Mouse (Mus musculus) large intestine, adult 2 months (tissue): ENCODE measurements at regions not wholly inside any gene's neighbourhood (a gene's known extent, or its start where the extent isn't known, plus 50 kb on each side); places are given as distances from the start of the nearest gene placed in this dataset.

Experiments
- DNase-seq: peaks from one replicate; pipeline ENCODE4 v3.0.0-alpha.2; 2012; ENCODE audit warnings: low read depth, low spot score
- WGBS: fragments of 180-500 bp; shearing (Covaris S2); methylation state at CpG from one replicate; pipeline ENCODE4 v1.1.7; 2018; 5-methylcytosine and 5-hydroxymethylcytosine counted together

DNA sequence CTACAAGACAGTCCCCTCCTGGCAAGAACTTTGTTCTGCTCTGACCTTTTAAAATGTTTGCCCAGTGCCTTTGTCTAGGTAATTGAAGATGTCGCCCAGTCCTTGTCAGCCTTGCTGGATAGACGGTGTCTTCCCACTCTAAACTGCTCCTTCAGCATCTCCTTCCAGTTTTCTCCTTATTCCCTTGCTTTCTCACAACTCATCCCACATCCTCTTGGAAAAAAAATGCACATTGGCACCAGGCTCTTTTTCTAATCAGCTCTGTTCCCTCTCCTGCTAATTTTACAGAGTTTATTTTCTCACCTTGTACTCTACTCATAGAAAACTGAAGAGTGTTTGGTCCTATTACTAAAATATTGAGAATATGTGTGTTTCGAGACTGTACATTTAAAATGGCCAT lies 466.3 kb downstream of the Lmo4 start:
- 67% methylated on average over 3 of the region's 3 CpGs for WGBS
- no peak for DNase-seq

DNA sequence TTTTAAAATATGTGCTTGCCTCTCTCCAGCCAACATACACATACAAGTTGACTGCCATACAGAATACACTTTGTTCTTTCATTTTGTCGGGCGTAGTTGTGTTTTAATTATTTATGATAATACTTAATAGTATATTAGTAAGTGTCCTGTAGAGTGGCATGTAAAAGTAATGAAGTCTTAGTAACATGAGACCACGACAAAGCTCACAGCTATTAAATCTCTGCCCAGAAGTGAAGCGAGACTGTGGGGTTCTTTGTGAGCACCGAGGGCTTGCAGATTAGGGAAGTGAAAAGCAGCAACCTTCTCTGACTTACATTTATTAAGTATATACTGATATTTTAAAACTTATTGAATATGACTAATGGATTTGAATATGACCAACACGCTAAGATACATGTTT lies 467.2 kb downstream of the Lmo4 start:
- 86% methylated on average over 6 of the region's 6 CpGs for WGBS
- no peak for DNase-seq

DNA sequence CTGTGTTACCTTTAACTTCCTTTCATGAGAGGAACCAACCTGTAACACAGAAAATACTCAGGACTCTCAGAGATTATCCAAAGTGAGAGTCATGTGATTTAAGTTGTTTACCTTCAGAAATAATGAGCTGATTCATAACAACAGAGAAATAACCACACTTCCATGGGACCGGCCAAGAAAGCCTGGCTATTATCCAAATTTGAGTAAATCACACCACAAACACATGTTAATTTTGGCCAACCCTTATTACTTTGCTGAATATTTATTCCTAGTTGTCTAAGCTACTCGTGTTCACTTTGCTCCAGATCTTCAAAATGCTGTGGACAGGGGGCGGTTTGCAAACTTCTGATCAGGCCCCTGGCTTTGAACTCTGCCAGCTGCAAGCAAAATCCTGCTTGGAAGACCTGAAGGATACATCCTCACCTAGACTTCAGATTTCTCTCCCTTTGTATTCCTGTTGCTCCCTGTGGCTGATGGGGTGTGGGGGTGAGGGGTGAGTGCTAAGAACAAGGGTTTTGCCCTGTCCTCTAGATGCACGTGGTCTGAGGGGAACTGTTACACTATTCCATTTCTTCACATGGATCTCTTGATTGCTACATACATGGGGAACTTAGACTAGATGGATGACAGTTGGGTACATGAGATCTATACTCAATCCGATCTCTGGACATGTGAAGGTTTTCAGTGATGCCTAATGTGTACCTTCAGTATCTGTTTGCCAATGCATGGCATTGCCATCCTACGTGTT lies 468.2 kb downstream of the Lmo4 start:
- 68% methylated on average over 6 of the region's 6 CpGs for WGBS
- no peak for DNase-seq

DNA sequence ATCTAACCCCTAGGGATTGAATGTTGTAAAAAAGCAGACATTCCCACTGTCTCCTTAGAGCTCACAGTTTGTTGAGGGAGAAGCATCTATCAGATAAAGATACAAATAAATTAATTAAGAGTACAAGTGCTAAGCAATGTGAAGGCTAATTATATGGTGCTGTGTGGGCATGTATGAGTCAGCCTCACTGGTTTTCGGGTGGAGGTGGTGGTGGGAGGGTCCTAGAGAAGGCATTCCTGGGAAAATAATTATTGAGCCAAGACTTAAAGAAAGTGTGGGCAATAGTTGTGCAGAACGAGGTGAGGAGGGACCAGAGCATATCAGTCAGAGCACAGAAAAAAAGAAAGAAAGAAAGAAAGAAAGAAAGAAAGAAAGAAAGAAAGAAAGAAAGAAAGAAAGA lies 470.2 kb downstream of the Lmo4 start:
- DNase-seq, result no peak
- WGBS, result 70% methylated on average over 2 of the region's 2 CpGs

DNA sequence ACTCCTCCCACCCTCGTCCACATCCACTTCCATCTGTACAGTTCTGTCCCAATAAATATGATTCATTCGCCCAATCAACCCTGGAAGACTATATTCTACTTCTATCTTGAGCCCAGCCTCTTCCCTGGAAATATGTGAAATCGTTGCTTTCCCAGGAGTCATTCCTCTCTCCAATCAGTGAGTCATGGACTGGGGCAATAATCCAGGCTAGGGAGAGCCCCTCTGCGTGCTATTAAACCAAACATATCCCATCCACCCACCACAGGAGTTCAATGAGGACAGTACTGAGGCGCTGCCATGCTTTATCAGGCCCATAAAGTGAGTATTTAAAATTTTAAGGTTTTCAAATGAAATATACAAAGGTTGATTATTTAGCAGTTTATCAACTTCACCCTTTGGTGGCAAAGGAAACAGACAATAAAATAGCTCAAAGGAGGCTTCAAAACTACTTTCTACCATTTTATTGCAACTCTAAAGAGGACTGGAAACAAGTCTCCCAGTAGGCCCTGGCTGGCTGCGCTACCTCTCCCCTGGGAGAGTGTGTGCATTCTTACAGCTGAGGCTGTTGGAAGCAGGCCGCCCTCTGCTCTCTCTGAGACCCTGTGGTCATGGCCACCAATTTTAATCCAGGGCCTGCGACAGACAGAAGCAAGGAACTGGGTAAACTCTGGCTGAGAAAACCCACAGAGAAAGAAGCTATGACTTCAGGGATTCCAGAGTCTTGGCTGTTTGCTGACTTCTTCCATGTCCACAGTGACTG lies 471.9 kb downstream of the Lmo4 start:
- DNase-seq, result no peak
- WGBS, result 49% methylated on average over 8 of the region's 8 CpGs

DNA sequence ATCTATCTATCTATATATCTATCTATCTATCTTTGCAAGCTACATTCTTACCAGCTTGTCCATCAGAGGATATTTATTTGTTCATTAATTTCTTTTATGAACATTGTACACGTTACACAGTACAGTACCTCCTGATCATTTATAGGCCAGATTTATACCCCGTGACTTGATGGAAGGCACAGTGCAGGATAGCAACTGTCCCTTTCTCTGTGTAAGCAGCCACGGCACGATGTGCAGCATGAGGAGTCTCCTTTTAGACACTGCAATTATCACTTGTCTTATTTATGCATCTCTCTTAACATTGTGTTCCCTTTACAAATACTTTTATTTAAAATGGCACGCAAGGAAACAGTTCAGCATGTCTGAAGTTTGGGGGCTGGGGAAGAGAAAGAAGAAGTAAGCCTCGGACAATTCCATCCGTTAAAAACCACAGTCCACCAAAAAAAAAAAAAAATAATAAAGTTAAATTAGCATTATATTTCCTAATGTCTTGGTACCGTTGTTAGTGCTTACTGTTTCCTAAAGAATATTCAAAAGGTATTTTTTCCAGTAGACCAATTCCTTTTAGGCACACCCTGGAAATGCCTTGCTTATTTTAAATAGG lies 475.4 kb downstream of the Lmo4 start:
- 77% methylated on average over 8 of the region's 8 CpGs for WGBS

DNA sequence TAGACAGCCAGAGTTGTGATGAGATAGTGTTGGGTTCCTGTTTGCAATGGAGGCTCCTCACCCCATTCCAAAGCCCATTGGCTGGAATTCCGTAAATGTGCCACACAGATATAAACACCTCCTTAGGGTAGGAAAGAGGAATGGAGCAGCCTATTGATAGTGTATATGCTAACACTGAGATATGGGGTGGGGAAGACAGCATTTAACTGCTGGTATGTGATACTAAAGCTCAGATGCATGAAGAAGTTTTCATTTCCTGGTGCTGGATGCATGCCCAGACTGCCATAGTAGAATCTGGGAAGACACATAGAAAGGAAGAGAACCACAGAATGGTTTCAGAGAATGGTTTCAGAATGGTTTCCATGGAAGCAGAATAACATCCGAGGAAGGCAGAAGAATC lies 482.4 kb downstream of the Lmo4 start:
- 69% methylated on average over 2 of the region's 2 CpGs for WGBS
- DNase-seq, result no peak

More for the DNA sequence above, 475.4 kb downstream of the Lmo4 start:
- no peak for DNase-seq

DNA sequence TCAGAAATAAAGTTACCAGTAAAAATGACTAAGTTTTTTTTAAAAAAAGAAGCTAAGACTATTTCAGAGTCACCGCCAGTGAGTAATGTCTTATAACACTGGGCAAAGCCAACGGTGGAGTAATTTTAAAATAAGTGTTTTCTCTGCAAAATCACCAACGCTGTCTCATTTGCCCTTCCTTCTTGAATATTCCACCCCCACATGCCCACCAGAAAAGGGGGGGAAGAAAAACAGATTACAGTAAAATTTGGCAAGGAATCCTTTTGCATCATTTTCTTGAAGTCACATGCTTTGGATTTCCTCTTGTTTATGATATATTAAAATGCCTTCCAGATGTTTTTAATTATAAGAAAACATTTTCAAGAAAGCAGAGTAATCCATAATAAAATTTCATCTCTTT lies 482.9 kb downstream of the Lmo4 start:
- WGBS, result 82% methylated on average over 3 of the region's 3 CpGs
- DNase-seq, result no peak

DNA sequence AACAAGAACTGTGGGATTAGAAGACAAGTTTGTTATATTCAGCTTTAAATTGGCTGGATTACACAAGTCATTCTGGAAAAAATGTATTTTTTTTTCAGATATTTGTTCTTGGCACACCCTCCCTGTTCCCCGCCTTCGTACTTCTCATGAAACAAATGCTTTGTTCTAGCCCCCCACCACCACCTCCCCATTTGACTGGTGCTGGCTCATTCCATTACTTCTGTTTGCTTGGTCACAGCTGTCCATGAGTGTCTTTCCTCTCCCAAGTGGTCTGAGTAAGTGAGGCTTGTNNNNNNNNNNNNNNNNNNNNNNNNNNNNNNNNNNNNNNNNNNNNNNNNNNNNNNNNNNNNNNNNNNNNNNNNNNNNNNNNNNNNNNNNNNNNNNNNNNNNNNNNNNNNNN lies 491.8 kb downstream of the Lmo4 start:
- WGBS, result 52% methylated on average over 2 of the region's 2 CpGs
- no peak for DNase-seq

DNA sequence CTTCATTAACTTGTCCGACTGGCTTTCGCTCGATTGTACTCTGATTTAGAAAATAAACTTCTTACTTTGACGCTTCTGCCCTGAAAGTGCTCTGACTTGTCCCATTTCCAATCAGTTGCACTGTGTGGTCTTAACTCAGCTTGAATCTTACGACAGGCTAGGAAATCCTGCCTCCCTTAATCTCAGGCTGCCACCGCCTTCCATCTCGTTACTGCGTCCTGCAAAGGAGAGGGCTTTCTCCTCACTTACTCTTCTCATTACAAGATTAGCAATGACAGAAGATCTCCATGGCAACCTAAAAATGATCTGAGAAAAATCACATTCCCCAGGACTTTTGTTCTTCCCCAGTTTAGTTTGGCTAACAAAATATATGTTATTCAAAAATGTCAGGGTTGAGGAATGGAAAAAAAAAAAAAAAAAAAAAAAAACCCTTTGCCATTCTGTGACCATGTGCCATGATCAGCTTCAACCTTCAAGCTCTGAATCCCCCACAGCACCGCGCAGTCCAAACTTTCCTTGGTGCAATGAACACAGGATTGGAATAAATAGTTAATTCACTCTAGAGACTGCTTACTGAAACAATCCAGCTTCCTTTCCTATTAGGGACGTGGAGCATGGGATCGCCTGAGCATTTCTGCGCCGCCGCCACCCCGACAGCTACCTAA lies 494.1 kb downstream of the Lmo4 start:
- 83% methylated on average over 16 of the region's 16 CpGs for WGBS
- DNase-seq, result no peak

DNA sequence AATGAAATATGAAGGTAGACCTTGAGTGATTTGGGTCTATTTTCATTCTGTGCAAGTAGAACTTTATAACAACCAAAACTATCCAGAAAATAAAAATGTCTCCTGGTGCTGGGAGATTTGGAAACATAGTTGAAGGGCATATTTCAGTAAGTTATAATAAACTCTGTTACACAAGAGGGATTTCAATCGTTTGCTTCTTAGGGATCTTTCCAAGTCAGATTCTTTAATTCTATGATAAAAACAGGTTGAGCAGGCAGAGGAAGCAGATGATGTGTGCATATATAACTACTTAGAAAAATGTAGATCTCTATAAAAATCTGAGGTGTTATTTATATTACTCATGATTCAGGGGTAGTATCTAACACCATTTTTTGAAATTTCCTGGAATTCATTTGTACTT lies 498.3 kb downstream of the Lmo4 start:
- WGBS, result 73% methylated on average over 1 of the region's 1 CpGs

DNA sequence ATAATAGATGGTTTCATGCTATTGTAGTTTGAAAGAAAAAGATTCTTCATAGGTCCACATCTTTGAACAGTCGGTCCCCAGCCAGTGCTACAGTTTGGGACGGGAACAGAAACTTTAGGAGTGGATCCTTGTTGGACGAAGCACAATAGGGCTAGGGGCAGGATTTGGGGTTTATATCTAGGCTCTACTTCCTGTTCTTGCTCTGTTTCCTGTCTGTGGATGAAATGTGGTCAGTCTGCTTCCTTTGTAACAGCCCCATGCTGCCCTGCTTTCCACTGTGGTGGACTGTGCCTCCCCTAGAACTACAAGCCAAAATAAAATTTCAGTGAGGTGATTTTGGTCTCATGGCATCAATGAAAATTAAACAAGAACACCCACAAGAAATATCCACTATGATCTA lies 510.2 kb downstream of the Lmo4 start:
- WGBS, result 83% methylated on average over 3 of the region's 3 CpGs

More for the DNA sequence above, 498.3 kb downstream of the Lmo4 start:
- no peak for DNase-seq

DNA sequence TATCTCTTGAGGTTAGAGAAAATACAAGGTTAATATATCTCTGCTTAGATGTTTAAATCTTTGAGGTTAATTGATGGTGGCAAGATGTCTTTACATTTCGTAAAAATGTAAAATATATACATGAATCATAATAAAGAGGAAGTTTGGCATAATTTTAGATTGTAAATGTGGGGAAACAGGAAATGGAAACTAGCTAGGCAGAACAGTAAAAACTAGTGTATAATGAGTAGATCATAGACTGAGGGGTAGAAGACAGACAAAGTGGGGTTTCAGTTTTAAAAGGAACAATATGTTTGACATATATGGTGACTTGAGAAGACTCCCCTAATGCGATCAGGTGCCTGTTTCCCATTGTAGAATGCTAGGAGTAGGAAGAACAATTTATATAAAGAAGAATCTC lies 519.3 kb downstream of the Lmo4 start:
- 61% methylated on average over 2 of the region's 2 CpGs for WGBS

More for the DNA sequence above, 510.2 kb downstream of the Lmo4 start:
- no peak for DNase-seq

DNA sequence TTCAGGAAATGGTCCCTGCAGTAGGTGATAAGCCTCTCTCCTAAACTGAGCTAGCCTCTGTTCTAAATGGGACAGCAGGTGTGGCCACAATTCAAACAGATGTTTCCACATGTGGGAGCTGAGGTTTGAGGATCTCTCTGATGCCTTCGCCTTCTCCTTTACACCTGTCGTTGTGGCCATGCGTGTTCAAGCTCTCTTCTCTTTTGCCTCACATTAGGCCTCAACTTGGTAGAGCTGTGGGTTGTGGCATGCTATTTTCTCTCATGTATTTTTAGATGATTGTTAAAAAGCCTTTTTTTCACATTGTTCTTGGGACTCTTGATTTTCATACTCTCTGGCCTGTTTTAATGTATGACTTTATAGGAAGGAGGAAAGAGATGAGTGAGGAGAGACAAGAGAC lies 526.8 kb downstream of the Lmo4 start:
- 89% methylated on average over 3 of the region's 3 CpGs for WGBS

More for the DNA sequence above, 519.3 kb downstream of the Lmo4 start:
- no peak for DNase-seq

DNA sequence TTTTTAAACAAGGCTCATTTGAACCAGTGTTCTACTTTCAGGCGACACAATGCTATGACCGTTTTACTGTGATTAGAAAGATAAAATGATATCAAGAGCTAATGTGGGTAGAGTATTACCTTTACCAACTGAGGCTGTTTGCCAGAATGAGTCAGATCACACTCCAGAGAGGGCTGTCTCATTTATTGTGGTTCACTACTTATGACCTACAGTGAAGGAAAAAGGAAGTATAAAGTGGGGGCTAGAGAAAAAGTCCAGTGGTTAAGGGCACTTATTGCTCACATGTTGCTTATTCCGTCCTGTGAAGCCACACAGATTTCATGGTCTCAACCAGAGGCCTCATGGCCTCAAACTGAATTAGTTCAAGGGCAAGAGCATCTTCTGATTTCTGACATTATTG lies 530.2 kb downstream of the Lmo4 start:
- no peak for DNase-seq
- whole genome bisulfite sequencing, result 85% methylated on average over 3 of the region's 3 CpGs

More for the DNA sequence above, 526.8 kb downstream of the Lmo4 start:
- DNase-seq, result no peak

DNA sequence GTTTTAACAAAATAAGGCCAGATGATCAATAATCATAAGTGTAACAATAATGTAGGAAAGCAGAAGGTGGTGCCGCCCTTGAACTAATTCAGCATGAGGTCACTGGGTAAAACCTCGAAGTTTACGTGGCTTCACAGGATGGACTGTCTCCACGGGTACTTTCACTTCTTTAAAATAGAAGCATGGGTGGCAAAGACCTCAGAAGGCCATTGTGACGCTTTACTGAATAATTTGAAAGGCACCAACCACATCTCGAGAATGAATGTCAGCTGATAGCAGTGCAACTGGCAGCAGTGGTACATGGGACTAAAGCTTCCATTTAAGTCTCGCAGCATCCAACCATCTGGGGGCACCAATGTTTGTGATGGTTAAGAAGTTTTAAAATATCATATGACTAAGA lies 530.6 kb downstream of the Lmo4 start:
- no peak for DNase-seq
- WGBS, result 79% methylated on average over 7 of the region's 7 CpGs

DNA sequence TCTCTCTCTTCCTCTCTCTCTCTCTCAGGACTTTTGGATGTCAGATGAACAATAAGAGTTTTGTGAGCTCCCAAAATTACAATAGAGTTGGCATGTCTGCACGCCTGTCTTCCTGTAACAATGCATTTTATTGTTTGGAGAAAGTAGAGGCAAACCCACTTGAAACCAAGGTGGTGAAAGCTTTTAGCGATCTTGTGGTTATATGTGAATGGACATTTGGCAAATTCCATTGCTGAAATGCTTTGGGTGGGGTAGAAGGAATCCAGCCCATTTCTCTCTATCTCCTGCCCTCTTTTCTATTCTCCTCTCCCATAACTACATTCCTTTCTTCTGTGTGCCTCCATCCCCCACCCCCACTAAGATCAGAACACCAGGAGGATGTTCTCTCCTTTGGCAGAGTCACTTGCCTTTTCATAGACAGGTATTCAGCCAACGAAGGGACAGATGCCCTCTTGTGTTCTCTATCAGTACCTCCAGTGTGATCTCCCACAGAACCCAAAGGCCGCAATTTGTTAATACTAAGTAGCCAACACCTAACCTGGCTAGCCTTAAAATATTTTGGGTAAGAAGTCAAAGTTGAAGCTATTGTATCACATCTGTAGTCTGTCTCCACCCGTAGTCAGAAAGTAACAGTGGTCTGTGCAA lies 542.9 kb downstream of the Lmo4 start:
- no peak for DNase-seq
- 83% methylated on average over 5 of the region's 5 CpGs for WGBS

DNA sequence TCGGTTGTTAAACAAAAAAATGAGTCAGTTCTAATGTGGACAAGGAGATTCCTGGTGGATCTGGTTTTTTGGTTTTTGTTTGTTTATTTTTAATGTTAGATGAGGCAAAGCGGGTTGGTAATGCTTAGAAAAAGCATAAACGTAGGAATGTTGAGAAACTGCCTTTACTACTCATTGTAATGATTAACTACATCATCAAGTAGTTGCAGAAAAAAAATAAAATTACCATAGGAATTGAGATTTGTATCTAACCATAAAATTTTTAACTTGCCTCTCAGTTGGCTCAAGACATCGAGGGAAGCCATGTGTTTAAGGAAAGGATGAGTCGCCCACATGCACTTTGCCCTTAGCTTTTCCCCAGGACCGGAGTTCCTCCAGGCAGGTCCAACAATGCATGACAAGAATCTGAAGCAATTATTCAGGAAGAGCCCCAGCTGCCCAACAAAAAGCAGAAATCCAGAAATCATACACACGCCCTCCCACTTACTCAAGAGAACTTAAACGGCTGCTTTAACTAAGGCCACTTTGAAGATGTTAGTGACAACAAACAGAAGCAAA lies 545.5 kb downstream of the Lmo4 start:
- 26% methylated on average over 8 of the region's 8 CpGs for WGBS
- no peak for DNase-seq

DNA sequence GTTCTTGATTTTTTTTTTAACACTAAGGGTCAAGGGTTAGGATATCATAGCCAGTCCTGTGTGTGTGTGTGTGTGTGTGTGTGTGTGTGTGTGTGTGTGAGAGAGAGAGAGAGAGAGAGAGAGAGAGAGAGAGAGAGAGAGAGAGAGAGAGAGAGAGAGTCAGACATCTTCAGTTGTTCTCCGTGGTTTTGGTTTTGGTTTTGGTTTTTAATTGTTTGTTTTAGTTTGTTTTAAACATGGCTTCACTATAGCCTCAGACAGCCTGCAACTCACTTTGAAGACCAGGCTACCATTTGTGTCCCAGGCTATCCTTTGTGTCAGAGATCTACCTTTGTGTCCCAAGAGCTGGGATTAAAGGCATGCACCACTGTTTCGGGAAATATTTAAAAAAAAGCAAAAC lies 557.8 kb downstream of the Lmo4 start:
- 70% methylated on average over 2 of the region's 2 CpGs for WGBS
- DNase-seq, result no peak

DNA sequence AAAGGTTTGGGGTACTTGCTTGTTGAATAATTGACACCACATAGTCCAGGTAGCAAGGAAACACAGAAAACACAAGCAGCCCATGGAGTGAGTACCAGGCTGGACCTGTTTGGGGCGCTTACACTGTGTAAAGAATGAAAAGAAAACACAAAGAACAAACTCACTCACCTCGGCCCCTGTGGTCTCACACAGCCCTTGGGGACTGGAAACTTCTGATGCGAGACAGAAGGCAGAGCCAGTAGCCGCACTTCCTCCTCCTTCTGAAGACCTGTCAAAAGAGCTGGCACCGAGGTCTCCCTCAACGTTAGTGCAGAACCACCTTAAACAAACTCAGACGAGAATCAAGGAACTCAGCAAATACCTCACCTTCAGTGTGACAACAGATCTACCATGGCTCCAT lies 558.2 kb downstream of the Lmo4 start:
- 42% methylated on average over 7 of the region's 7 CpGs for WGBS
- no peak for DNase-seq
